Mouse (Mus musculus): Measurements from ENCODE around the gene Hhat. TPM values are rescaled to one million over a fixed set of nuclear protein-coding genes. Genes with fewer than 3 reads are reported as not detected.
A peak's percentile ranks its signal among the peaks of the same experiment; 100 is the strongest.

The Hhat gene
- total and polyA plus RNA-seq, 2 experiments from 2014 or later, result 4.0 to 13.2 TPM

GRCm38 (mm10) chr1:192812290-192812689 is 41.3 kb upstream of the Hhat start:
- no peaks in the 10 kb centered on the region for H3K27me3 ChIP-seq (ENCODE audit: control insufficient read depth, insufficient read depth, low read length)
- H3K4me2 ChIP-seq (ENCODE audit: low read depth, low read length), result no peak overlapping the region
- no peak for ATAC-seq (ENCODE audit: insufficient read depth, low read depth)
- no peaks in the 10 kb centered on the region for H3K4me1 ChIP-seq (ENCODE audit: control insufficient read depth, insufficient read depth)
- TF ChIP-seq EP300 (IDR thresholded peaks at IDR 0.05; ENCODE audit: low read depth), result no peak
- no peak for TF ChIP-seq CTCF (IDR thresholded peaks at IDR 0.05; ENCODE audit: low read depth)
- no peak overlapping the region for H3K27ac ChIP-seq (ENCODE audit: low read depth)
- no peaks in the 10 kb centered on the region for H3K9me3 ChIP-seq (replicated peaks; ENCODE audit: control insufficient read depth, low read length)
- WGBS, result 63% methylated on average over 5 of the region's 5 CpGs
- H3K36me3 ChIP-seq (replicated peaks; ENCODE audit: control insufficient read depth, insufficient read depth, low read length), result no peaks in the 10 kb centered on the region
- H3K9ac ChIP-seq (replicated peaks; ENCODE audit: low read depth, low read length), result no peak overlapping the region
- DNase-seq (ENCODE audit: low spot score), result no peak
- H3K4me3 ChIP-seq (ENCODE audit: low read depth, low read length), result no peak overlapping the region

GRCm38 (mm10) chr1:192806168-192807157 is 35.4 kb upstream of the Hhat start:
- DNase-seq (ENCODE audit: low spot score) (no peak), ATAC-seq (ENCODE audit: insufficient read depth, low read depth) (peak; percentile 68)
- no peaks in the 10 kb centered on the region for H3K9me3 ChIP-seq (replicated peaks; ENCODE audit: control insufficient read depth, low read length)
- no peaks in the 10 kb centered on the region for H3K36me3 ChIP-seq (replicated peaks; ENCODE audit: control insufficient read depth, insufficient read depth, low read length)
- H3K4me3 ChIP-seq (ENCODE audit: low read depth, low read length), result no peak overlapping the region
- peak overlapping the region; percentile 55 for H3K27ac ChIP-seq (ENCODE audit: low read depth)
- H3K27me3 ChIP-seq (ENCODE audit: control insufficient read depth, insufficient read depth, low read length), result no peaks in the 10 kb centered on the region
- H3K9ac ChIP-seq (replicated peaks; ENCODE audit: low read depth, low read length), result no peak overlapping the region
- H3K4me1 ChIP-seq (ENCODE audit: control insufficient read depth, insufficient read depth), result no peaks in the 10 kb centered on the region
- no peak overlapping the region for H3K4me2 ChIP-seq (ENCODE audit: low read depth, low read length)
- 58% methylated on average over 10 of the region's 10 CpGs for WGBS
- no peak for TF ChIP-seq CTCF (IDR thresholded peaks at IDR 0.05; ENCODE audit: low read depth)
- TF ChIP-seq EP300 (IDR thresholded peaks at IDR 0.05; ENCODE audit: low read depth), result no peak

GRCm38 (mm10) chr1:192800338-192800737 is 29.3 kb upstream of the Hhat start:
- H3K4me3 ChIP-seq (ENCODE audit: low read depth, low read length), result no peak overlapping the region
- TF ChIP-seq EP300 (IDR thresholded peaks at IDR 0.05; ENCODE audit: low read depth) (no peak), CTCF (IDR thresholded peaks at IDR 0.05; ENCODE audit: low read depth) (no peak)
- 64% methylated on average over 8 of the region's 8 CpGs for WGBS

GRCm38 (mm10) chr1:192799165-192799991 is 28.4 kb upstream of the Hhat start:
- 0 out of 2 replicates have a peak, but pooled peaks cover 3% of the 10 kb centered on the region for H3K4me1 ChIP-seq (ENCODE audit: control insufficient read depth, insufficient read depth)
- no peaks in the 10 kb centered on the region for H3K36me3 ChIP-seq (replicated peaks; ENCODE audit: control insufficient read depth, insufficient read depth, low read length)
- ATAC-seq (ENCODE audit: insufficient read depth, low read depth) (no peak), DNase-seq (ENCODE audit: low spot score) (no peak)
- TF ChIP-seq CTCF (IDR thresholded peaks at IDR 0.05; ENCODE audit: low read depth) (no peak), EP300 (IDR thresholded peaks at IDR 0.05; ENCODE audit: low read depth) (no peak)
- no peaks in the 10 kb centered on the region for H3K27me3 ChIP-seq (ENCODE audit: control insufficient read depth, insufficient read depth, low read length)
- H3K4me3 ChIP-seq (ENCODE audit: low read depth, low read length), result no peak overlapping the region
- H3K27ac ChIP-seq (ENCODE audit: low read depth), result peak overlapping the region; percentile 22
- H3K9ac ChIP-seq (replicated peaks; ENCODE audit: low read depth, low read length), result no peak overlapping the region
- WGBS, result 51% methylated on average over 10 of the region's 10 CpGs
- no peak overlapping the region for H3K4me2 ChIP-seq (ENCODE audit: low read depth, low read length)
- H3K9me3 ChIP-seq (replicated peaks; ENCODE audit: control insufficient read depth, low read length), result no peaks in the 10 kb centered on the region

More at GRCm38 (mm10) chr1:192800338-192800737, 29.3 kb upstream of the Hhat start:
- no peak overlapping the region for H3K4me2 ChIP-seq (ENCODE audit: low read depth, low read length)
- ATAC-seq (ENCODE audit: insufficient read depth, low read depth), result no peak
- H3K4me1 ChIP-seq (ENCODE audit: control insufficient read depth, insufficient read depth), result 0 out of 2 replicates have a peak, but pooled peaks cover 3% of the 10 kb centered on the region
- DNase-seq (ENCODE audit: low spot score), result no peak
- H3K27me3 ChIP-seq (ENCODE audit: control insufficient read depth, insufficient read depth, low read length), result no peaks in the 10 kb centered on the region
- no peaks in the 10 kb centered on the region for H3K9me3 ChIP-seq (replicated peaks; ENCODE audit: control insufficient read depth, low read length)
- no peaks in the 10 kb centered on the region for H3K36me3 ChIP-seq (replicated peaks; ENCODE audit: control insufficient read depth, insufficient read depth, low read length)
- H3K27ac ChIP-seq (ENCODE audit: low read depth), result no peak overlapping the region
- no peak overlapping the region for H3K9ac ChIP-seq (replicated peaks; ENCODE audit: low read depth, low read length)

Data from heart, postnatal 0 days (tissue).